Mouse (Mus musculus) olfactory bulb, adult 2 months (tissue): ENCODE data around the gene Bola1. TPM values are rescaled to one million over a fixed set of nuclear protein-coding genes. Genes with fewer than 3 reads are reported as not detected.
A peak's percentile ranks its signal among the peaks of the same experiment; 100 is the strongest.

Source experiments
- H3K27ac ChIP-seq: fragments of 200-500 bp; 2 replicates; pipeline ENCODE4 v1.5.1; 2012; ENCODE audit warnings: low read depth, low read length; ENCODE audit not compliant: insufficient read depth
- H3K4me1 ChIP-seq: fragments of 200-500 bp; 2 replicates; pipeline ENCODE4 v1.6.1; 2012; ENCODE audit warnings: low read length; ENCODE audit not compliant: control insufficient read depth, insufficient read depth
- H3K4me3 ChIP-seq: fragments of 200-500 bp; 2 replicates; pipeline ENCODE4 v1.5.1; 2012; ENCODE audit warnings: mild to moderate bottlenecking, low read depth, low read length, moderate library complexity; ENCODE audit not compliant: insufficient read depth
- CTCF ChIP-seq: fragments of 200-500 bp; IDR thresholded peaks from 2 replicates; pipeline ENCODE4 v1.5.1; 2012; ENCODE audit warnings: low read depth, mild to moderate bottlenecking, low read length, moderate library complexity; ENCODE audit not compliant: insufficient read depth
- POLR2A ChIP-seq: fragments of 200-500 bp; IDR thresholded peaks from 2 replicates; pipeline ENCODE4 v1.6.1; 2012; ENCODE audit warnings: mild to moderate bottlenecking, low read depth, low read length, moderate library complexity; ENCODE audit not compliant: insufficient read depth
- WGBS: fragments of 180-500 bp; shearing (Covaris S2); methylation state at CpG from one replicate; pipeline ENCODE4 v1.1.7; 2018; 5-methylcytosine and 5-hydroxymethylcytosine counted together
- polyA plus RNA-seq: library from polyadenylated mRNA; stranded (reverse); fragments of >200 nt; gene quantifications from 2 replicates; pipeline ENCODE4 v1.2.4, GENCODE M21; 2012; ENCODE audit warnings: low replicate concordance; ENCODE audit not compliant: missing spikeins, insufficient read depth, insufficient read length

Gene Bola1
- polyA plus RNA-seq, 1 experiment = not detected

DNA sequence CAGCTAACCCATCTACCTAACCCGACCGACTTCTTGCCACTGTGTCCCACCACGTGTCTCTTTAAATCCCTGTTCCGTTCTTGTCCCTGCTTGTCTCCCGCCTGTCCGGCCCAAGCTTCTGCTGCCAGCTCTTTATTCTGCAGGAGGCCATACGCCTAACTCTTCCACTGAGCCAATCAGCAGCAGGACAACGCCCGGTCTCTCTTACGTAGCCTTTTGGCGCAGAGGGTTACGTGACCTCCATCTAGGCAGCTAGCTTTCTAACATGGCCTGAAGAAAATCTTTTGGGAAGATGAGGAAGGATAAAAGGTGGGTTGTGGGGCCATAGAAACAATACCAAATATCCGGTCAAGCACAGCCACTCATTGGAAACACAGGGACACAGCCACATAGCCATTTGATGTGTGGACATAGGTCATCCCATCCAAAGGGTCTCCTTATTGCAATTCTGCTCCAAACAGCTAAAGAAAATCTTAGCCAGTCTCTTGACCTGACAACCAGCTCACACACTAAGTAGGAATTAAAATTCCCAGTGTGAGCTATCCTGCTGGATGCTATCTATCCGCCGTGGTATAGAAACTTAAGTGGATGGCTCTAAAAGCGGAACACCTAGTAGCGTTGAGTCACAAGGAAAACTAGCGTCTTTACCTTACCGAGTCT, 42.8 kb upstream of the Bola1 start:
- TF ChIP-seq POLR2A = no peak
- TF ChIP-seq CTCF = no peak
- H3K27ac ChIP-seq = peak overlapping the region; percentile 97
- H3K4me1 ChIP-seq = peaks cover 7% of the 10 kb centered on the region
- H3K4me3 ChIP-seq = peak overlapping the region; percentile 86
- under 1% methylated on average over 19 of the region's 19 CpGs for WGBS

- H3K4me1 ChIP-seq = peaks cover 7% of the 10 kb centered on the region
- no peak for TF ChIP-seq POLR2A
- 33% methylated on average over 3 of the region's 3 CpGs for WGBS
- H3K27ac ChIP-seq = peak overlapping the region; percentile 97
- H3K4me3 ChIP-seq = no peak overlapping the region
Measured at GRCm38 (mm10) chr3:96261623-96262022, 42.1 kb upstream of the Bola1 start.

DNA sequence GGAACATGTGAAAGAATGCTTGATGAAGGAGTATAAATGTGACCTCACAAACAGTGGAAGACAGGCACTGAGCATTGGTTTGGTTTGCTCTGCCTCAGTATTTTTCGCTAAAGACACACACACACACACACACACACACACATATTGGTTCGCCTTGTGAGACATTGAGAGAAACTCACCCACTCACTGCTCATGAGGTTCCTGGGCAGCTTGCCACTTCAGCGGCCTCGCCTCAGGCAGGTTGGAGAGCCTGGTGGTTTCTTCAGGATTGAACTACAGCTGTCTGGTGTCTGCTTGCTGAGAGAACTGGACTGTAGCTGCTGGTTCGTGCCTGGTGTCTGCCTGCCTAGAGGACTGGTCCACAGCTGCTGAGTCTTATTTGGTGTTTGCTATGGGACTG, 40.7 kb upstream of the Bola1 start:
- no peak overlapping the region for H3K4me3 ChIP-seq
- WGBS = 88% methylated on average over 5 of the region's 5 CpGs
- peaks cover 7% of the 10 kb centered on the region for H3K4me1 ChIP-seq
- H3K27ac ChIP-seq = no peak overlapping the region
- TF ChIP-seq POLR2A (no peak), CTCF (no peak)

DNA sequence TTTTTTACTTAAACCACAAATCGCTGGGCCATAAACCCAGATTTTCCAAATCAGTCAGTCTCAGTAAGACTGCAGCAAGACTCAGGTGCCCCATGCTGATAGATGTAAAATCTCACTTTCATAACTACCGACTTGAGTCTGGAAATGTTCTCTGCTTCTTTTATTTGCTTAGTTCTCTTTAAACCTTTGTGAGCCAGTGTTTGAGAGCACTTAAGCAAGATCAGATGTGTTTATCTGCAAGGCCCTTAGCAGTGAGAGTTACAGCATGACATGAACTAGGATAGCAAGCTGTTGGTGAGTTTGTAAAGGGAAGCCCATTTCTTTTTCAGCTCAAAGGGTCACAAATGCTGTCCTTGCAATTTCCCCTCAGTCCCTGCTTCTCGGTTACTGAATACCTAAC, 37.7 kb upstream of the Bola1 start:
- Histone ChIP-seq H3K4me1 (peaks cover 4% of the 10 kb centered on the region; the same call in 1 of the 2 replicates), H3K27ac (no peak overlapping the region), H3K4me3 (no peak overlapping the region)
- TF ChIP-seq POLR2A (no peak), CTCF (no peak)
- 90% methylated on average over 3 of the region's 3 CpGs for WGBS

DNA sequence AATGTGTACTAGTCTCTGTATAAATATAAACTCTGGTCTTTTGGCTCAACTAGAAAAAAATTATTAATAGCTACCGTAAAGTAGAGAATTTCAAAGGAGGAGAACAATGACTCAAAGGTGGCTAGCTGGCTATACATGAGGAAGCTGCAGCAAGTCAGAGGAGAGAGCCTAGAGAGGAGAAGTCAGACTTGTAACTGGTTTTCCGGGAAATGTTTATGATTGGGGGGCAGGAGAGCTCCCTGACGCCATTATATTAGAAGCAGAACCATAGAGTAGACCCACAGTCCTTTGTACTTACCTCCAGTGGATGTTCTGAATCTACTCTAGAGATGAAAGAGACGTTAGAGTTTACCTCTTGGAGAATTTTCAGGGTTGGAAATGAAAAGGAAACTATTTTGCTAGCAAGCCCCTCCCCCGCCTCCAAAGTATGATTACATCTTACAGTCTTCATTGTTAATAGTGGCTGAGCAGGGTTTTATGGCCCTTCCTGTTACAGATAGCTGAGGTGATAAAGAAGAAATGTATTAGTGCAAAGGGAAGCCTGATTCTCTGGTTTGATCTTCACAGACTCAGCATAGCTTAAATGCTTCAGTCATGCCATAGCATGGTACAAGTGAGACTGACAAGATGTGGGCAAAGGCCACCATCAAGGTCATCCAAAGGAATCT, 36.6 kb upstream of the Bola1 start:
- TF ChIP-seq POLR2A (no peak), CTCF (no peak)
- WGBS = 88% methylated on average over 5 of the region's 5 CpGs
- Histone ChIP-seq H3K4me1 (peaks cover 2% of the 10 kb centered on the region; the same call in 1 of the 2 replicates), H3K27ac (no peak overlapping the region), H3K4me3 (no peak overlapping the region)

- Histone ChIP-seq H3K4me3 (no peak overlapping the region), H3K27ac (no peak overlapping the region), H3K4me1 (peaks cover 2% of the 10 kb centered on the region; the same call in 1 of the 2 replicates)
- 60% methylated on average over 10 of the region's 10 CpGs for WGBS
- no peak for TF ChIP-seq CTCF
- TF ChIP-seq POLR2A = no peak
Measured at GRCm38 (mm10) chr3:96254683-96255355, 35.3 kb upstream of the Bola1 start.

GRCm38 (mm10) chr3:96251787-96252186, 32.3 kb upstream of the Bola1 start:
- Histone ChIP-seq H3K27ac (no peak overlapping the region), H3K4me3 (no peak overlapping the region), H3K4me1 (no peaks in the 10 kb centered on the region)
- 93% methylated on average over 3 of the region's 3 CpGs for WGBS
- TF ChIP-seq POLR2A (no peak), CTCF (no peak)

GRCm38 (mm10) chr3:96250890-96251289, 31.4 kb upstream of the Bola1 start:
- Histone ChIP-seq H3K27ac (no peak overlapping the region), H3K4me1 (no peaks in the 10 kb centered on the region), H3K4me3 (no peak overlapping the region)
- WGBS = 77% methylated on average over 3 of the region's 3 CpGs
- no peak for TF ChIP-seq CTCF
- TF ChIP-seq POLR2A = no peak

- no peak overlapping the region for H3K4me3 ChIP-seq
- peaks cover 2% of the 10 kb centered on the region; the same call in 1 of the 2 replicates for H3K4me1 ChIP-seq
- TF ChIP-seq POLR2A (no peak), CTCF (no peak)
- H3K27ac ChIP-seq = no peak overlapping the region
- WGBS = 55% methylated on average over 4 of the region's 4 CpGs
Measured at GRCm38 (mm10) chr3:96249034-96249345, 29.5 kb upstream of the Bola1 start.
